Mouse (Mus musculus) embryonic facial prominence, embryonic 13.5 days (tissue): Measurements from ENCODE around the gene Mrps5. TPM values are rescaled to one million over a fixed set of nuclear protein-coding genes. Genes with fewer than 3 reads are reported as not detected.

Experiments
- ATAC-seq: fragments of 200-750 bp; cut with Nextera tagmentation; 2 replicates; pipeline ENCODE4 v1.8.0; 2017; ENCODE audit warnings: low read depth; ENCODE audit not compliant: insufficient number of reproducible peaks, insufficient read depth, low FRiP score, low TSS enrichment
- H3K27ac ChIP-seq: fragments of 300-500 bp; sonication (generic); 2 replicates; pipeline ENCODE4 v1.5.1; 2015; ENCODE audit warnings: moderate library complexity, mild to moderate bottlenecking, inconsistent platforms
- H3K27me3 ChIP-seq: fragments of 300-500 bp; sonication (generic); 2 replicates; pipeline ENCODE4 v1.6.1; 2015; ENCODE audit warnings: mild to moderate bottlenecking, inconsistent platforms
- H3K36me3 ChIP-seq: fragments of 300-500 bp; sonication (generic); 2 replicates; pipeline ENCODE4 v1.6.1; 2015; ENCODE audit warnings: mild to moderate bottlenecking, inconsistent platforms
- H3K4me1 ChIP-seq: fragments of 300-500 bp; sonication (generic); 2 replicates; pipeline ENCODE4 v1.6.1; 2015; ENCODE audit warnings: inconsistent platforms
- H3K4me2 ChIP-seq: fragments of 300-500 bp; sonication (generic); 2 replicates; pipeline ENCODE4 v1.6.1; 2015; ENCODE audit warnings: moderate library complexity, mild to moderate bottlenecking, inconsistent platforms
- H3K4me3 ChIP-seq: fragments of 300-500 bp; sonication (generic); 2 replicates; pipeline ENCODE4 v1.5.1; 2015; ENCODE audit warnings: mild to moderate bottlenecking, inconsistent platforms
- H3K9ac ChIP-seq: fragments of 300-500 bp; sonication (generic); 2 replicates; pipeline ENCODE4 v1.6.1; 2015; ENCODE audit warnings: mild to moderate bottlenecking, inconsistent platforms
- H3K9me3 ChIP-seq: fragments of 300-500 bp; sonication (generic); 2 replicates; pipeline ENCODE4 v1.6.1; 2016; ENCODE audit warnings: inconsistent platforms
- WGBS: fragments of 180-500 bp; shearing (Covaris S2); methylation state at CpG from one replicate; pipeline ENCODE4 v1.1.7; 2015; ENCODE audit warnings: mixed read lengths; 5-methylcytosine and 5-hydroxymethylcytosine counted together
- polyA plus RNA-seq: library from polyadenylated mRNA; unstranded; fragments of >200 nt; fragmentation: Nextera tagmentation; extraction: Ambion mirVana; gene quantifications from 2 replicates; pipeline ENCODE4 v1.2.1, GENCODE M21; 2015

Gene Mrps5
- polyA plus RNA-seq = 135 and 137 TPM in 2 replicates

- Histone ChIP-seq H3K9me3 (no peaks in the 10 kb centered on the region), H3K4me2 (peak within 1 kb of the TSS; percentile 83), H3K27me3 (no peaks in the 10 kb centered on the region), H3K27ac (peak within 1 kb of the TSS; percentile 93), H3K36me3 (peaks cover 10% of the 10 kb centered on the region; the same call in 1 of the 2 replicates), H3K4me1 (peaks cover 33% of the 10 kb centered on the region), H3K4me3 (peak within 1 kb of the TSS; percentile 95), H3K9ac (peak within 1 kb of the TSS; percentile 90)
- peak; percentile 62 for ATAC-seq
- 3% methylated on average over 39 of the region's 39 CpGs for WGBS
Measured at GRCm38 (mm10) chr2:127586694-127587513, at the start of gene Mrps5, which contains the start of gene Zfp661. Gene Mrps5, plus strand, starts transcription at chr2:127587222. Gene Zfp661, minus strand, starts transcription at chr2:127587094.

- H3K27me3 ChIP-seq = peaks cover 47% of the 10 kb centered on the region
- no peak overlapping the region for H3K4me3 ChIP-seq
- H3K9ac ChIP-seq = no peak overlapping the region
- no peak overlapping the region for H3K4me2 ChIP-seq
- H3K36me3 ChIP-seq = no peaks in the 10 kb centered on the region
- WGBS = 65% methylated on average over 3 of the region's 3 CpGs
- no peaks in the 10 kb centered on the region for H3K9me3 ChIP-seq
- ATAC-seq = no peak
- no peaks in the 10 kb centered on the region for H3K4me1 ChIP-seq
- H3K27ac ChIP-seq = no peak overlapping the region
Measured at GRCm38 (mm10) chr2:127537548-127537947, 49.5 kb upstream of the Mrps5 start.

- no peak overlapping the region for H3K4me2 ChIP-seq
- H3K9ac ChIP-seq = no peak overlapping the region
- no peak for ATAC-seq
- no peaks in the 10 kb centered on the region for H3K4me1 ChIP-seq
- no peak overlapping the region for H3K4me3 ChIP-seq
- H3K27me3 ChIP-seq = peaks cover 64% of the 10 kb centered on the region
- WGBS = 22% methylated on average over 4 of the region's 4 CpGs
- no peaks in the 10 kb centered on the region for H3K9me3 ChIP-seq
- no peak overlapping the region for H3K27ac ChIP-seq
- H3K36me3 ChIP-seq = no peaks in the 10 kb centered on the region
Measured at GRCm38 (mm10) chr2:127539494-127539893, 47.5 kb upstream of the Mrps5 start.

DNA sequence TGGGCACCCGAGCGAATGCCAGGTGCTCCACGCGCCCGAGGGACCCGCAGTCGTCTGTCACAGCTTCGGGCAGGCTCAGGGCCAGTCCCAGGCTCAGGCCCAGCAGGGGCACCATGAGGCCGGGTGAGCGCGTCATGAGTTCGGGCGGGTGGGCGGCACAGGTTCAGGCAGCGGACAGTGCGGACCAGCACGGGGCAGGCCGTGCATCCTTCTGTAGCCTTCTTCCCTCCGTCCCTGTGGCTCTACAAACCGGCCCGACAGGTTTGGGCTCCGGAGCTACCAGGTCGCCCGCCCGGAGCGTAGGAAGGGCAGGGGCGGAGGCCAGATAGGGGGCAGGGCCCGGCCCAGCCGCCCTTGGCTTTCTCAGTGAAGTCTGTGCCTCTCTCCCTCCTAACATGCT lies 45.8 kb upstream of the Mrps5 start, which contains the start of gene Prom2:
Gene Prom2, minus strand, starts transcription at position 283 of the 400 bp plus-strand sequence.
- Histone ChIP-seq H3K4me1 (no peaks in the 10 kb centered on the region), H3K9me3 (no peaks in the 10 kb centered on the region), H3K27ac (no peak within 1 kb of the TSS), H3K36me3 (no peaks in the 10 kb centered on the region), H3K9ac (0 out of 2 replicates have a peak within 1 kb of the TSS, but pooled peaks have one; percentile 27), H3K27me3 (peaks cover 64% of the 10 kb centered on the region), H3K4me2 (peak within 1 kb of the TSS; percentile 48), H3K4me3 (peak within 1 kb of the TSS; percentile 26)
- WGBS = 3% methylated on average over 29 of the region's 29 CpGs
- 0 out of 2 replicates have a peak, but pooled peaks have one; percentile 17 for ATAC-seq

DNA sequence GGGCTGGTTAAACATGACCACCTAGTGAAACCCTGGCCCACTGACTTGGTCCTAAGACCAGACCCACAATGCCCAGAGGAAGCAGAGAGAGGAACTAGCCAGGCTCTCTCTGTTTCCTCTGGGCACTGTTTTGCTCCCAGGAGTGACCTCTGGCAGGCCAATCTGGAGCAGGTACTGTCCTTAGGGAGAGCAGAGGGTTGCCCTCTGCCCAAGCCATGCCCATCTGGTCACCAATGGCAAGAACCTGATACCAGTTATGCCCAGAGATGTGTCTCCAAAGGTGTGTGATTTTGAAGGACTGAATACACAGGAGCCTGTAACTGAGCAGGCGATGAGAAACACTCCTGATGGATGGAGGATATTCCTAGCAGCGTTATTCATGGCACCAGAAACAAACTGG lies 45.3 kb upstream of the Mrps5 start:
- no peaks in the 10 kb centered on the region for H3K9me3 ChIP-seq
- no peak overlapping the region for H3K27ac ChIP-seq
- no peak overlapping the region for H3K4me3 ChIP-seq
- ATAC-seq = no peak
- 0 out of 2 replicates have a peak overlapping the region, but pooled peaks have one; percentile 48 for H3K4me2 ChIP-seq
- WGBS = 89% methylated on average over 2 of the region's 2 CpGs
- H3K4me1 ChIP-seq = no peaks in the 10 kb centered on the region
- no peaks in the 10 kb centered on the region for H3K36me3 ChIP-seq
- no peak overlapping the region for H3K9ac ChIP-seq
- peaks cover 64% of the 10 kb centered on the region for H3K27me3 ChIP-seq

- H3K4me3 ChIP-seq = no peak overlapping the region
- WGBS = 73% methylated on average over 5 of the region's 5 CpGs
- no peak overlapping the region for H3K4me2 ChIP-seq
- H3K4me1 ChIP-seq = no peaks in the 10 kb centered on the region
- ATAC-seq = no peak
- H3K27ac ChIP-seq = no peak overlapping the region
- H3K9ac ChIP-seq = no peak overlapping the region
- no peaks in the 10 kb centered on the region for H3K9me3 ChIP-seq
- peaks cover 8% of the 10 kb centered on the region for H3K27me3 ChIP-seq
- no peaks in the 10 kb centered on the region for H3K36me3 ChIP-seq
Measured at GRCm38 (mm10) chr2:127548342-127549074, 38.5 kb upstream of the Mrps5 start.

DNA sequence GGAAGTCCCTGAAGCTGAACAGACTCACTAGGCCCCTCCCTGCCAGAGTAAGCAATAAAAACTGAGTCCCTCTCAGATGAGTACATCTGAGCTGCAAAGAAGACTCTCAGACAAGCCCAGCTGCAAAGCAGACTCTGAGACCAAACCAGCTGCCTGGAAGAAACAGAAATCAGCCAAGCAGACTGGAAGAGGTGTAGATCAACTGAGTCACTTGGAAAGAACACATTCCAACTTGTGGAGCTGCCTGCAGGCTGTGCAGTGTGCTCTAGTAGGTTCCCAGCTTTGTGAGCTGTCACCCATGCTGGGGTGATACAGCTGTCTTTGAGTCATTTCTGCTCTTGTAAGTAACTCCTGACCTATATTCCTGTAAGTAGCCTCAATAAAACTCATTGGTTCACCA lies 37.3 kb upstream of the Mrps5 start:
- Histone ChIP-seq H3K4me3 (no peak overlapping the region), H3K27ac (no peak overlapping the region), H3K9me3 (no peaks in the 10 kb centered on the region), H3K4me1 (no peaks in the 10 kb centered on the region), H3K9ac (no peak overlapping the region), H3K27me3 (no peaks in the 10 kb centered on the region; the same call in 1 of the 2 replicates), H3K4me2 (no peak overlapping the region), H3K36me3 (no peaks in the 10 kb centered on the region)
- ATAC-seq = no peak

GRCm38 (mm10) chr2:127550446-127550845 lies 36.6 kb upstream of the Mrps5 start:
- H3K4me1 ChIP-seq = no peaks in the 10 kb centered on the region
- no peaks in the 10 kb centered on the region for H3K27me3 ChIP-seq
- no peaks in the 10 kb centered on the region for H3K36me3 ChIP-seq
- no peak overlapping the region for H3K27ac ChIP-seq
- ATAC-seq = no peak
- no peak overlapping the region for H3K4me2 ChIP-seq
- no peak overlapping the region for H3K4me3 ChIP-seq
- H3K9me3 ChIP-seq = no peaks in the 10 kb centered on the region
- no peak overlapping the region for H3K9ac ChIP-seq
- WGBS = 57% methylated on average over 1 of the region's 1 CpGs

DNA sequence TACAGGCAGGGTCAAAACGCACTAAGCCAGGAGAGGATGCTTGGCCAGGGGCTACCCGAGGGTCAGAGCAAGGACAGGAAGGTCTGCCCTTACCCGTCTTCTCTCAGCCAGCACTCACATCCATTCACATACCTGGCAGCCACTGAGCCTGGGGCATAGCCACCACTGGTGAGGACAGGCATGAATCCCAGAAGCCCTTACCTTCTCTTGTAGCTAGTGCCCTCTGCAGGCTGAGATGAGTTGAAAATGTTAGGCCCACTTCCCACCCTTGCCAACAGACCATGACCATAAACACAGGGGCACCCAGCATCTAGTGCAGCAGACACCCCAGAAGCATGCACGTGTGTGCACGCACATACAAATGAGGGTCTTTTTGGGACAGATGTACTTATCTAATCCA lies 35.9 kb upstream of the Mrps5 start:
- Histone ChIP-seq H3K27ac (no peak overlapping the region), H3K4me3 (no peak overlapping the region), H3K36me3 (no peaks in the 10 kb centered on the region), H3K9me3 (no peaks in the 10 kb centered on the region), H3K27me3 (no peaks in the 10 kb centered on the region), H3K4me2 (no peak overlapping the region), H3K9ac (no peak overlapping the region), H3K4me1 (no peaks in the 10 kb centered on the region)
- 42% methylated on average over 5 of the region's 5 CpGs for WGBS
- ATAC-seq = no peak

GRCm38 (mm10) chr2:127559070-127559966 lies 27.7 kb upstream of the Mrps5 start:
- H3K36me3 ChIP-seq = no peaks in the 10 kb centered on the region
- H3K4me1 ChIP-seq = no peaks in the 10 kb centered on the region
- H3K9ac ChIP-seq = peak overlapping the region; percentile 44; the same call in 1 of the 2 replicates
- peaks cover 12% of the 10 kb centered on the region for H3K27me3 ChIP-seq
- H3K4me2 ChIP-seq = peak overlapping the region; percentile 43
- WGBS = 16% methylated on average over 18 of the region's 18 CpGs
- peak overlapping the region; percentile 25 for H3K4me3 ChIP-seq
- H3K27ac ChIP-seq = no peak overlapping the region
- no peaks in the 10 kb centered on the region for H3K9me3 ChIP-seq
- peak; percentile 96 for ATAC-seq

DNA sequence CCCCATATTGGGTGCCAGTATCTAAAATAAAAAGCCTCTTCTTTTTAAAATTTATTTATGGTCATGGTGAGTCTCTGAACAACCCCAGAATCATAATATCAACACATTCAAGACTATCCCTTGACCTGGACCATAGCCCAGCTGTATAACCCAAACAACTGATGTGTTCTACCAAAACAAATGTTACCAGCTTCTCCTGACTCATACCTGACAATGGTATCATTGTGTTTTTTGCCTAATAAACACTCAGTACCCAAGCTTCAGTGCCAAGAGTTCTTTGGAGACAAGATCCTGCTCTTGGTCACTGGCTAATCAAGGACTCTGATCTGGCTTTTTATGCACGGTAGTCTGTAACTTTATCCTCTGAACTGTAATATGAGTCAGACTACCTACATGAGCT lies 13.7 kb upstream of the Mrps5 start:
- 0 out of 2 replicates have a peak, but pooled peaks cover 6% of the 10 kb centered on the region for H3K9me3 ChIP-seq
- peaks cover 27% of the 10 kb centered on the region for H3K36me3 ChIP-seq
- 9% methylated on average over 1 of the region's 1 CpGs for WGBS
- H3K4me2 ChIP-seq = no peak overlapping the region
- H3K4me1 ChIP-seq = no peaks in the 10 kb centered on the region
- no peak overlapping the region for H3K4me3 ChIP-seq
- no peak overlapping the region for H3K27ac ChIP-seq
- no peak overlapping the region for H3K9ac ChIP-seq
- no peak for ATAC-seq
- no peaks in the 10 kb centered on the region for H3K27me3 ChIP-seq
